Mouse (Mus musculus) ES-E14 (cell line): ENCODE results near the gene Nfkbia. TPM values are rescaled to one million over a fixed set of nuclear protein-coding genes. Genes with fewer than 3 reads are reported as not detected.

ENCODE experiments used
- DNase-seq: peaks from one replicate; pipeline ENCODE4 v3.0.0-alpha.2; 2013; ENCODE audit warnings: low read depth, low spot score
- H3K27ac ChIP-seq: 2 replicates; pipeline ENCODE4 v1.5.1; 2012; ENCODE audit warnings: low read depth, mild to moderate bottlenecking, low read length, moderate library complexity, mixed read lengths; ENCODE audit not compliant: poor library complexity, insufficient read depth, severe bottlenecking
- H3K36me3 ChIP-seq: 2 replicates; pipeline ENCODE4 v1.6.1; 2012; ENCODE audit warnings: mild to moderate bottlenecking, low read length, moderate library complexity, mixed read lengths; ENCODE audit not compliant: control insufficient read depth, poor library complexity, insufficient read depth, severe bottlenecking
- H3K4me1 ChIP-seq, 2 experiments: fragments of 150-350 bp in 1 of 2; sonication (generic) in 1 of 2; 2 replicates each; pipeline ENCODE4 v1.6.1; 2012; ENCODE audit warnings: low read length in 2 of 2, mild to moderate bottlenecking in 1 of 2, mixed read lengths in 1 of 2; ENCODE audit not compliant: control insufficient read depth in 2 of 2, insufficient read depth in 2 of 2, poor library complexity in 1 of 2
- H3K4me3 ChIP-seq, 2 experiments: fragments of 150-350 bp in 1 of 2; sonication (generic) in 1 of 2; 2 replicates each; pipeline ENCODE4 v1.5.1; 2012; ENCODE audit warnings: low read length in 2 of 2, low read depth in 1 of 2, mild to moderate bottlenecking in 1 of 2, mixed read lengths in 1 of 2; ENCODE audit not compliant: insufficient read depth in 1 of 2, poor library complexity in 1 of 2, severe bottlenecking in 1 of 2
- H3K9ac ChIP-seq: 2 replicates; pipeline ENCODE4 v1.6.1; 2012; ENCODE audit warnings: low read depth, mild to moderate bottlenecking, low read length, mixed read lengths; ENCODE audit not compliant: poor library complexity, insufficient read depth, severe bottlenecking
- H3K9me3 ChIP-seq: fragments of 150-350 bp; sonication (generic); 2 replicates; pipeline ENCODE4 v1.6.1; 2012; ENCODE audit warnings: low read depth, mild to moderate bottlenecking, low read length; ENCODE audit not compliant: control insufficient read depth, insufficient read depth
- CHD2 ChIP-seq: IDR thresholded peaks from 2 replicates; pipeline ENCODE4 v1.6.1; 2014; ENCODE audit warnings: mild to moderate bottlenecking, low read depth, low read length, inconsistent platforms
- HCFC1 ChIP-seq: IDR thresholded peaks from 2 replicates; pipeline ENCODE4 v1.6.1; 2012; ENCODE audit warnings: low read length, inconsistent platforms, borderline replicate concordance; ENCODE audit not compliant: insufficient read depth
- MAFK ChIP-seq: IDR thresholded peaks from 2 replicates; pipeline ENCODE4 v1.6.1; 2014; ENCODE audit warnings: mild to moderate bottlenecking, low read depth, low read length, inconsistent platforms; ENCODE audit not compliant: insufficient read depth
- ZC3H11A ChIP-seq: IDR thresholded peaks from 2 replicates; pipeline ENCODE4 v1.6.1; 2012; ENCODE audit warnings: low read depth, mild to moderate bottlenecking, inconsistent platforms, low read length, borderline replicate concordance
- ZNF384 ChIP-seq: IDR thresholded peaks from 2 replicates; pipeline ENCODE4 v1.6.1; 2012; ENCODE audit warnings: low read depth, low read length, inconsistent platforms
- in situ Hi-C, 2 experiments: fragments of 600-800 bp; cut with MboI; formaldehyde crosslinking; loops; one replicate each; pipeline ENCODE4 v1.15.1; 2025; ENCODE audit warnings: low sequenced_read_pairs in 2 of 2, inconsistent platforms in 1 of 2; ENCODE audit not compliant: unreplicated experiment in 2 of 2
- total RNA-seq: library from RNA; depleted of rRNA; stranded (reverse); fragments of 300-350 nt; gene quantifications from 2 replicates; pipeline ENCODE4 v1.2.3, GENCODE M21; 2012

Gene Nfkbia
- total RNA-seq, 1 experiment, result 30.6 TPM

DNA sequence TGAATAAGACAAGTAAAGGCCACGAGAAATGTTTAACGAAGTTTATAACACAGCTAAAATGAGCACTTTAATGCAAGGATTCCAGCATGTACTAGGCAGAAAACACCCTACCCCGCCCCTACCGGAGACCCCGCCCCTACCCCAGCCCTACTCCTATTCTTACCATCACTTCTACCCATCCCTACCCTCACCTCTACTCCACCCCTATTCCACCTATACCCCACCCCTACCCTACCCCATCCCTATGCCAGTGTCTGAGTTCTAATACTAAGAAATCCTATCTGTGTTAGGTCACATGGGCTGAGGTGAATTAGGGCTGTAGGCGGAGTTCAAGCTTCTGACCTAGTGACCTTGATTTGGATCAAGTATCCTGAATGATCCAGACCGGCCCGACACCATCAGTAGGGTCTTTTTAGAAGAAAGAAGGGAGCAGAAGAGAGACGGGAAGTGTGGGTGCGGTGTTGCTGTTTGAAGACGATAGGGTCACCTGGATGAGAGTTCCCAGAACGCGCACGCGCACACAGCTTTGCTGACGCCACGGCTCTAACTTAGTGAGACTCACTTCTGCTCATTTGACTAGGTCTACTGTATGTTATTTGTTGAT lies 15.0 kb upstream of the Nfkbia start:
- peak overlapping the region; percentile 76 for H3K27ac ChIP-seq
- in situ Hi-C loops, result loop anchor here in 1 of 2 experiments (10.0 kb wide), 1 partner anchor 193 kb away; no protein-coding TSS in a partner anchor
- H3K36me3 ChIP-seq, result no peaks in the 10 kb centered on the region
- DNase-seq, result peak; percentile 47
- no peaks in the 10 kb centered on the region for H3K9me3 ChIP-seq
- no peak overlapping the region for H3K9ac ChIP-seq
- TF ChIP-seq ZNF384 (no peak), HCFC1 (no peak), CHD2 (no peak), MAFK (no peak), ZC3H11A (no peak)
- peaks cover 6 to 27% of the 10 kb centered on the region in 2 experiments; a peak in 3 of 4 replicates for H3K4me1 ChIP-seq
- peak overlapping the region; percentile 20 to 31; a peak in 3 of 4 replicates for H3K4me3 ChIP-seq

GRCm38 (mm10) chr12:55506029-55506330 lies 13.5 kb upstream of the Nfkbia start:
- in situ Hi-C loops, result loop anchor here in 1 of 2 experiments (10.0 kb wide), 1 partner anchor 191 kb away; no protein-coding TSS in a partner anchor
- peaks cover 6 to 27% of the 10 kb centered on the region in 2 experiments; a peak in 3 of 4 replicates for H3K4me1 ChIP-seq
- H3K9me3 ChIP-seq, result no peaks in the 10 kb centered on the region
- H3K36me3 ChIP-seq, result no peaks in the 10 kb centered on the region
- peak; percentile 95 for DNase-seq
- TF ChIP-seq ZC3H11A, result peak; percentile 68; the same call in 1 of the 2 replicates
- peak; percentile 99 for TF ChIP-seq ZNF384
- TF ChIP-seq MAFK, result no peak
- H3K4me3 ChIP-seq, result no peak overlapping the region
- H3K27ac ChIP-seq, result peak overlapping the region; percentile 67; the same call in 1 of the 2 replicates
- H3K9ac ChIP-seq, result peak overlapping the region; percentile 41; the same call in 1 of the 2 replicates

DNA sequence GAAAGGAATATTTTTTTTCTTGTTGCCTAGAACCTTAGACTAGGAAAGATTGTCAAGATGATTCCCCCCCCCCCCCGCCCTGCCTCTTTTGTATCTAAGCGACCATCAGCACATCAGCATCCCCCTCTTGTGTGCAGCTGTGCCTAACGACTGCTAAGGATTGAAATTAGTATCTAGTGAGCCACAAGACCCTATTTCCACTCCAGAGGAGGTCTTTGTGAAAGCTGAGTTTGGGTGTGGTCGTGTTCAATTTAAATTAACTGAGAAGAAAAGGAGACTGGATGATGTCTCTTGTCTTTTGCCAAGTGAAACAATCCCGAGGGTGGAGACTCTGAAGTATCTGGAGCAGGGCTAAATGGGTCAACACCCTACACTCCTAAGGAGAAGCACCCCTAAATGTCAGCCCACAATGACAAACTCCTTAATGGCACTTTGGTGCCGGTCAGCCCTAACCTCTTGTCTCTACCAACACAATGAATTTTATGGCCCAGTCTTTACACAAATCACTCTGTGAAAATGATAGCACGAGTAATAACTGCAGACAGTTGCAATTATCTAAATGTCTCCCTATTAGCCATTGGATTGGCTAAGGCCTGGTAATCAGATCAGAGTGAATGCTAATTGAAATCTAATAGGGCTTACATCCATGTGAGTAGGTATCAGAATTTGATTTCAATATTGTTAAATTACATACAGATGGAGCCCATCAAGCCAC lies 13.0 kb upstream of the Nfkbia start:
- Histone ChIP-seq H3K9ac (no peak overlapping the region), H3K4me3 (no peak overlapping the region), H3K4me1 (peaks cover 6 to 27% of the 10 kb centered on the region in 2 experiments; a peak in 3 of 4 replicates), H3K27ac (peak overlapping the region; percentile 88; the same call in 1 of the 2 replicates), H3K9me3 (no peaks in the 10 kb centered on the region), H3K36me3 (no peaks in the 10 kb centered on the region)
- in situ Hi-C loops, result loop anchor here in 1 of 2 experiments (10.0 kb wide), 1 partner anchor 191 kb away; no protein-coding TSS in a partner anchor
- no peak for TF ChIP-seq MAFK
- TF ChIP-seq ZC3H11A, result no peak
- TF ChIP-seq CHD2, result no peak
- TF ChIP-seq ZNF384, result no peak
- no peak for TF ChIP-seq HCFC1
- peak; percentile 78 for DNase-seq

DNA sequence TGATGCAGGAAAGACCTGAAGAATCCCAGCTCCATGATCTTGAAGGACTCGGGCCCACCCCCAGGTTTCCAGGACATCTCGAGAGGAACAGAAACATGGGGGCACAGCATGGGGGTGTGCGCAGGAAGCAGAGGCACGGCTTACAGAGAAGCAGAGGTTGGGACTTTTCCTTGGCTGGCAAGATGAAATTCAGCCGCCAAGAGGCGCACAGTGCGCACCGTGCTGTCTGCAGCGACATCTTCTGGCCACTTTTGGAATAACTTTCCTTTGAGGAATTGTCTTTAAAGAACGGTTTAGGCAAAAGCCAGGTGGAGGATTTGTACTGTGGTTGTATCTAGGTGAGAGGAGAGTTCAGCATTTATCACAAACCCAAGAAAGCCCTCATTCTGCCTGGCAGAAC lies 6.6 kb upstream of the Nfkbia start:
- Histone ChIP-seq H3K9me3 (no peaks in the 10 kb centered on the region), H3K4me3 (no peak overlapping the region), H3K9ac (no peak overlapping the region), H3K27ac (no peak overlapping the region), H3K4me1 (peaks cover 4 to 32% of the 10 kb centered on the region in 2 experiments), H3K36me3 (no peaks in the 10 kb centered on the region)
- TF ChIP-seq CHD2 (no peak), MAFK (no peak), HCFC1 (peak; percentile 51; the same call in 1 of the 2 replicates), ZC3H11A (peak; percentile 99), ZNF384 (no peak)
- DNase-seq, result peak; percentile 87
- in situ Hi-C loops, result loop anchor here in 1 of 2 experiments (5.0 kb wide), 1 partner anchor 182 kb away; no protein-coding TSS in a partner anchor
